Mouse (Mus musculus): ENCODE measurements around the gene C2cd4c. TPM values are rescaled to one million over a fixed set of nuclear protein-coding genes. Genes with fewer than 3 reads are reported as not detected.

C2cd4c gene
- total and polyA plus RNA-seq, 3 experiments = 0.01 TPM; not detected in 2

- no peak for DNase-seq (ENCODE audit: low read depth, low spot score)
- TF ChIP-seq USF1 (IDR thresholded peaks at IDR 0.05; ENCODE audit: low read depth, low read length) = no peak
- no peak for TF ChIP-seq RAD21 (IDR thresholded peaks at IDR 0.05; ENCODE audit: low read depth, low read length)
- no peak for TF ChIP-seq KAT2A (conservative IDR thresholded peaks at IDR 0.05; ENCODE audit: low read depth, low read length)
- no peak for TF ChIP-seq MAZ (IDR thresholded peaks at IDR 0.05; ENCODE audit: low read depth, low read length)
- no peak for TF ChIP-seq MEF2A (IDR thresholded peaks at IDR 0.05; ENCODE audit: extremely low read depth, insufficient replicate concordance, low read depth, low read length, poor library complexity, severe bottlenecking)
- TF ChIP-seq MAFK (IDR thresholded peaks at IDR 0.05; ENCODE audit: borderline replicate concordance, low read depth, low read length) = no peak
- no peak for TF ChIP-seq BHLHE40 (IDR thresholded peaks at IDR 0.05; ENCODE audit: borderline replicate concordance, low read depth, low read length)
- TF ChIP-seq ZC3H11A (IDR thresholded peaks at IDR 0.05; ENCODE audit: low read depth, low read length) = no peak
- no peak for TF ChIP-seq TAL1 (IDR thresholded peaks at IDR 0.05; ENCODE audit: low read length)
- TF ChIP-seq POLR2AphosphoS5 (IDR thresholded peaks at IDR 0.05; ENCODE audit: borderline replicate concordance, low read depth, low read length) = no peak
- TF ChIP-seq POLR2AphosphoS2 (IDR thresholded peaks at IDR 0.05; ENCODE audit: low read length) = no peak
- TF ChIP-seq HCFC1 (IDR thresholded peaks at IDR 0.05; ENCODE audit: low read depth, low read length) = no peak
- no peak for TF ChIP-seq CHD1 (IDR thresholded peaks at IDR 0.05; ENCODE audit: low read depth, low read length)
- no peak for TF ChIP-seq TBP (IDR thresholded peaks at IDR 0.05; ENCODE audit: low read depth, low read length)
- no peak for TF ChIP-seq MYB (IDR thresholded peaks at IDR 0.05; ENCODE audit: low read depth, low read length)
- no peak for TF ChIP-seq USF2 (IDR thresholded peaks at IDR 0.05; ENCODE audit: borderline replicate concordance in 1 of 2, insufficient read depth in 1 of 2, low read depth in 1 of 2, low read length in 2 of 2)
- no peak for TF ChIP-seq NRF1 (IDR thresholded peaks at IDR 0.05; ENCODE audit: insufficient read depth, low read depth, low read length, poor library complexity, severe bottlenecking)
- Histone ChIP-seq H3K27ac (ENCODE audit: control insufficient read depth, low read depth, low read length) (no peak overlapping the region), H3K36me3 (ENCODE audit: control insufficient read depth in 1 of 2, insufficient read depth in 2 of 2, low read length in 2 of 2) (peaks cover 0 to 5% of the 10 kb centered on the region in 2 experiments; a peak in 2 of 4 replicates), H3K9me3 (replicated peaks; ENCODE audit: insufficient read depth, low read length) (no peaks in the 10 kb centered on the region), H3K27me3 (ENCODE audit: control insufficient read depth in 1 of 2, insufficient read depth in 2 of 2, low read length in 2 of 2) (no peaks in the 10 kb centered on the region), H3K4me1 (ENCODE audit: control insufficient read depth in 1 of 2, insufficient read depth in 2 of 2, low read length in 2 of 2) (peaks cover 3 to 15% of the 10 kb centered on the region in 2 experiments), H3K9ac (ENCODE audit: control insufficient read depth, low read depth, low read length, poor library complexity, severe bottlenecking) (no peak overlapping the region), H3K4me3 (ENCODE audit: control insufficient read depth in 1 of 2, insufficient read depth in 1 of 2, low read depth in 2 of 2, low read length in 2 of 2) (no peak overlapping the region), H3K79me2 (ENCODE audit: control insufficient read depth, insufficient read depth, low read length, poor library complexity) (no peaks in the 10 kb centered on the region)
Observed at GRCm38 (mm10) chr10:79584426-79584825, 29.4 kb downstream of the C2cd4c start.

DNA sequence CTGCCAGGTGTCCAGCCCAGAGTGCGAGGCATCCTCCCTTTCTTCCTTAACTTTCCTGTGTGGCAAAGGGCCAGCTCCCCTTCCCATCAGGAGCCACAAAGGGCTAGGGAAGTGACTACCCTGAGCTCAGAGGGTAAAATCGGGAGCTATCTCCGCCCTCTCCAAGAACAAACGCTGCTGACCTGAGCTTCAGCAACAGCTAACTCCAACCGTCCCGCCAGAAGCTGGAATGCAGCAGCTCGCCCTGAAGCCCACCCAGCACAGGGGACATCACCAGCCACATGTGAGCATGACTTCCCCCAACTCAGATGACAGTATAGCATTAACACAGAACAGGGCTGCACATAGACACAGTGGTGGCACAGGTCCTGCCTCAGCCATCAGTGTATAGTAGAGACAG is 29.8 kb downstream of the C2cd4c start:
- Histone ChIP-seq H3K4me3 (ENCODE audit: control insufficient read depth in 1 of 2, insufficient read depth in 1 of 2, low read depth in 2 of 2, low read length in 2 of 2) (no peak overlapping the region), H3K79me2 (ENCODE audit: control insufficient read depth, insufficient read depth, low read length, poor library complexity) (no peaks in the 10 kb centered on the region), H3K9me3 (replicated peaks; ENCODE audit: insufficient read depth, low read length) (no peaks in the 10 kb centered on the region), H3K36me3 (ENCODE audit: control insufficient read depth in 1 of 2, insufficient read depth in 2 of 2, low read length in 2 of 2) (peaks cover 0 to 5% of the 10 kb centered on the region in 2 experiments; a peak in 2 of 4 replicates), H3K27ac (ENCODE audit: control insufficient read depth, low read depth, low read length) (no peak overlapping the region), H3K9ac (ENCODE audit: control insufficient read depth, low read depth, low read length, poor library complexity, severe bottlenecking) (no peak overlapping the region), H3K27me3 (ENCODE audit: control insufficient read depth in 1 of 2, insufficient read depth in 2 of 2, low read length in 2 of 2) (no peaks in the 10 kb centered on the region), H3K4me1 (ENCODE audit: control insufficient read depth in 1 of 2, insufficient read depth in 2 of 2, low read length in 2 of 2) (peaks cover 3 to 15% of the 10 kb centered on the region in 2 experiments)
- TF ChIP-seq MEF2A (IDR thresholded peaks at IDR 0.05; ENCODE audit: extremely low read depth, insufficient replicate concordance, low read depth, low read length, poor library complexity, severe bottlenecking) (no peak), CTCF (IDR thresholded peaks at IDR 0.05 in 2 of 3, conservative IDR thresholded peaks at IDR 0.05 in 1 of 3; ENCODE audit: control insufficient read depth in 1 of 3, insufficient read depth in 1 of 3, low read depth in 2 of 3, low read length in 3 of 3, poor library complexity in 1 of 3, severe bottlenecking in 1 of 3) (no peak), JUND (IDR thresholded peaks at IDR 0.05; ENCODE audit: low read depth, low read length) (no peak), TAL1 (IDR thresholded peaks at IDR 0.05; ENCODE audit: low read length) (no peak), EP300 (IDR thresholded peaks at IDR 0.05; ENCODE audit: low read depth in 1 of 2, low read length in 2 of 2) (no peak), ZNF384 (IDR thresholded peaks at IDR 0.05; ENCODE audit: low read depth, low read length) (no peak), RCOR1 (IDR thresholded peaks at IDR 0.05; ENCODE audit: low read depth, low read length) (no peak), NRF1 (IDR thresholded peaks at IDR 0.05; ENCODE audit: insufficient read depth, low read depth, low read length, poor library complexity, severe bottlenecking) (no peak), POLR2AphosphoS5 (IDR thresholded peaks at IDR 0.05; ENCODE audit: borderline replicate concordance, low read depth, low read length) (no peak), MAX (IDR thresholded peaks at IDR 0.05; ENCODE audit: low read length) (no peak), MXI1 (IDR thresholded peaks at IDR 0.05; ENCODE audit: low read depth, low read length) (no peak), ZMIZ1 (IDR thresholded peaks at IDR 0.05; ENCODE audit: low read depth, low read length) (no peak), ZKSCAN1 (IDR thresholded peaks at IDR 0.05; ENCODE audit: low read depth, low read length) (no peak), ETS1 (IDR thresholded peaks at IDR 0.05; ENCODE audit: low read depth, low read length) (no peak), BHLHE40 (IDR thresholded peaks at IDR 0.05; ENCODE audit: borderline replicate concordance, low read depth, low read length) (no peak), ZC3H11A (IDR thresholded peaks at IDR 0.05; ENCODE audit: low read depth, low read length) (no peak), CHD1 (IDR thresholded peaks at IDR 0.05; ENCODE audit: low read depth, low read length) (no peak)
- no peak for DNase-seq (ENCODE audit: low read depth, low spot score)
